Mouse (Mus musculus) liver, embryonic 14.5 days (tissue): Measurements from ENCODE around the gene Ttll11.

ENCODE experiments used
- CTCF ChIP-seq: IDR thresholded peaks from 2 replicates; pipeline ENCODE4 v1.5.1; 2016; ENCODE audit warnings: antibody characterized with exemption, low read depth, control low read depth
- EP300 ChIP-seq: IDR thresholded peaks from 2 replicates; pipeline ENCODE4 v1.6.1; 2016; ENCODE audit warnings: antibody characterized with exemption, low read depth

GRCm38 (mm10) chr2:35767834-35768537, 211.7 kb downstream of the Ttll11 start:
- TF ChIP-seq CTCF: no peak
- no peak for TF ChIP-seq EP300
